Mouse (Mus musculus): ENCODE results near the gene Rcn3. TPM values are rescaled to one million over a fixed set of nuclear protein-coding genes. Genes with fewer than 3 reads are reported as not detected.

Gene Rcn3
- total RNA-seq, 1 experiment from 2014 or later = 38.2 TPM

DNA sequence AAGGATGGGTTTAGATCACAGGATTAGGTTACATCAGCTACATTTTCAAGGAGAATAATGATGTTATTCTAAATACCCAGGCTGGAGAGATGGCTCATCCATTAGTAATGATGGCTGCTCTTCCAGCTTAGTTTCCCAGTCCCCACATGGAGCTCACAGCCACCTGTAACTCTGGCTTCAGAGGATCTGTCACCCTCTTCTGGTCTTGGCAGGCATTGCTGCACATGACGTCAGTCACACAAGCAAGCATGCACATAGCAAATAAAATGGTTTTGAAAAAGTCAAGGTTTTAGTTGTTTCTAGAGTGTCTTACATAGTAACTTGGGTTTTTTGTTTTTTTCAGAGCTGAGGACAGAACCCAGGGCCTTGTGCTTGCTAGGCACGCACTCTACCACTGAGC is 19.8 kb downstream of the Rcn3 start:
- peak; percentile 72 for DNase-seq

DNA sequence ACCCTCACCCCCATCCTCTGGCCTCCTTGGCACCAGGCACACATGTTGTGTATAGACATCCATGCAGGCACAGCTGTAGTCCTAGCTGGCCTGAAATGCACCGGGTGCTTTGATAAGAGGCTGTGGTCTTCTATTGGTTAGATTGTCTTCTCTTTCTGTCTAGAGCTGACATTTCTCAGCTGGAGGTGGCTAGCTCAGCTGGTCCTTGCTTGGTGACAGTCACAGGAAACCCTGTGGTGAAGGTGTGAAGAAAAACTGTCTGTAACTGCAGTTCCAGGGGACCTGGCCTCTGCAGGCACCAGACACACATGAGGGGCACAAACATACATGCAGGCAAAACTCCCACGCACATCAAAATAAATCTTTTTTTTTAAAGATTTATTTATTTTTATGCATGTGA is 22.4 kb downstream of the Rcn3 start:
- no peak for DNase-seq

DNA sequence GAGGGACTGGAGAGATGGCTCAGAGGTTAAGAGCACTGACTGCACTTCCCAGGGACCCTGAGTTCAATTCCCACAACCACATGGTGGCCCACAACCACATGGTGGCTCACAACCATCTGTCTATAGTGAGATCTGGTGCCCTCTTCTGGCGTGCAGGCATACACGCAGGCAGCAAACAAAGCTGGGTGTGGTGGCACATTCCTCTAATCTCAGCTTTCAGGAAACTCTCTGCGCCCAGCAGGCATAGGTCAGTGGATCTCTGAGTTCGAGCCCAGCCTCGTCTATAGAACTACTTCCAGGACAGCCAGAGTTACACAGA is 24.1 kb downstream of the Rcn3 start:
- peak; percentile 77 for DNase-seq

DNA sequence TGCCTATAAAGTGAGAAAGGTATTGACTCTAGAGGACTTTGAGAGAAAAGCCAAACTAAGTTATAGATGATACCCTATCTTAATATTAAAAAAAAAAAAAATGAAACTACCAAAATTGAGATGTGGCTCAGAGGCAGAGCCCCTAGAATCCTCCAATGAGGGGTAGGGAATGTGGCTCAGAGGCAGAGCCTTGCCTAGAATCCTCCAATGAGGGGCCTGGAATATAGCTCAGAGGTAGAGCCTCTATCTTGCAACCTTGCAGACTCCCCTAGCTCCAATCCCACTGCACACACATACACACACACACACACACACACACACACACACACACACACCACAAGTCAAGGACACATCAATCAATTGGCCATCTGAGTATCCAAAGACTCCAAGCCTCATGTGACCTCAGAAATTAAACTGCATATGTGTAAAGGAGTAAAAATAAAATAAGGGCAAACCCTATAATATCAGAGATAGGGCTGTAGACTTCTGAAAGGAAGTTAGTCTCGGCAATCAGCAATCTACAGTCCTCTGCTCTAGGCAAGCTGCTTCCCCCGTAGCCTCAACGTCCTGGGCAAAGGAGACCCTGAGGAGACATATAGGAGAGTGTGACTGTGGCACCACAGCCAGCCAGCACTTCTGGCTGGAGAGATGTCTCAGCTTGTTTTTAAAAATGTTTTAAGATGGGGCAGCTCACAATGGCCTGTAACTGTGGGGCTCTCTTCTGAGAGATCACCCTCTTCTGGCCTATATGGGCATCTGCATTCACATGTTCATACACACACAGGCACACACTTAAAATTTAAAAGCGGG is 24.6 kb downstream of the Rcn3 start:
- no peak for DNase-seq

DNA sequence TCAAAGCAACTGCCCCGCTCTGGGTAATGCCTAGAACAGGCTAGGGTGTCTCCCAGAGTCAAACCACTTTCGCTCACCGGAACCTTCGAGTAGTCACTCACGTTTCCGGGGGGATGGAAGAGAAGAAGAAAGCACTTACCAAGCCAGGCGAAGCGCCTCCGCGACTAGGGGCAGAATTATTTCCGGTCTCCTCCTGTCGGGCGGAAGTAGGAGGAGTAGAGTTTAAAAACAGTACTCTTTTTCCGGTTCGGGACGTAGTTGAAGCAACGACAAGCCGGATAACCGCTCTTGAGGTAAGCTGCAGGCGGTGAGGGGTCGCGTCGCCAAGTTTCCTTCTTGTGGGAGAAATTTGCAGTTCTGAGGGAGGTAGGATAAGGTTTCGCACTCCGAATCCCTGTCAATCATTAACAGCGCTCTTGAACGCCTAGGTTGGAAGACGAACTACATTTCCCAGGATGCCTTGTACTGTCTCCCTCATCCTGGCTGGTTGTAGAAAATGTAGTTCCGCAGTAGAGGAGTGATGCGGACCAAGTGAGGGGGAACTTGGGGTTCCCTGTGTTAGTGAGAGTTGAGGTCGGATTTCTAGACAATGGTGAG is 29.7 kb downstream of the Rcn3 start, which contains the start of the genes Nosip and Prrg2:
TSS of gene Nosip (plus strand) at position 191 of the 597 bp plus-strand sequence.
TSS of gene Prrg2 (minus strand) at position 439 of the 597 bp plus-strand sequence.
- peak; percentile 96 for DNase-seq

DNA sequence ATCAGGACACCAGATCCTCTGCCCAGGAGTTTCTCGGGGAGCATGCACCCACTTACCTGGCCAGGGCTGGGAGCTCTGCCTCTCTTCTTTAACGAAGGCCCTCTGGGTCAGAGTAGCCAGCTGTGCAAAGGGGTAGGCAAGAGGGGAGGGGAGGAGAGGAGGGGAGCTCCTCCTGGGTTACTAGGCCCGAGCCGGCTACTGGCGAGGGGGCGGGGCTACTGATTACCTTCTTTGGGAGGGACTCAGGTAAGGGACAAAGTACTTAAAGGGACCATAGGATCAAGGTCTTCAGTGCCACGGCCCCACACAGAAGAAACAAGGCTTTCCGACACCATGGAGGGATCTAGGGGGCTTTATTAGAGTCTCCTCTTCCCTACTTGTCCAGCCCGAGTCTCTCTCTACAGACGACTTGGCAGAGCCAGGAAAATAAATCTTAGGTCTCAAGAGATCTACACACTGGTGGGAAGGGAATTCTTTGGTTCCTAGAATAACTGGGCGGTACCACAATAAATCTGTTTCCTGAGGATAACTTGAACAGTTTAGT is 30.4 kb downstream of the Rcn3 start:
- DNase-seq = peak; percentile 55

DNA sequence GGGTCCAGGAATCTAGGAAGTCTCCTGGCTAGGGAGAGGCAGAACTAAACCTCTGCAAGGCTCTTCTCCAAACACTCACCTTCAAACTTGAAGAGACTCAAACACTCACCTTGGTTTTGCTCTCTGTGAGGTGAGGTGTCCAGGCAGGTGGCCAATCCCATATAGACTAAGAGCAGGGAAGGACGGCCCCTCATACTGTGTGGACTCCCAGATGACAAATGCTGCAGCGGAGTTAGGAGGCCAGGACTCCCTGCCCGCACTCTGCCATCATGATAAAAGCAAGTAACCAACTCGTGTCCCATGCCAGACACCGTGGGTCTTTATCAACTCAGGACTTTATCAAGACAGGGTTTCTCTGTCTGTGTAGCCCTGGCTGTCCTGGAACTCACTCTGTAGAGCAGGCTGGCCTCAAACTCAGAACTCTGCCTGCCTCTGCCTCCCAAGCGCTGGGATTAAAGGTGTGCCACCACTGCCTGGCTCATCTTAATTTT is 31.3 kb downstream of the Rcn3 start:
- no peak for DNase-seq

DNA sequence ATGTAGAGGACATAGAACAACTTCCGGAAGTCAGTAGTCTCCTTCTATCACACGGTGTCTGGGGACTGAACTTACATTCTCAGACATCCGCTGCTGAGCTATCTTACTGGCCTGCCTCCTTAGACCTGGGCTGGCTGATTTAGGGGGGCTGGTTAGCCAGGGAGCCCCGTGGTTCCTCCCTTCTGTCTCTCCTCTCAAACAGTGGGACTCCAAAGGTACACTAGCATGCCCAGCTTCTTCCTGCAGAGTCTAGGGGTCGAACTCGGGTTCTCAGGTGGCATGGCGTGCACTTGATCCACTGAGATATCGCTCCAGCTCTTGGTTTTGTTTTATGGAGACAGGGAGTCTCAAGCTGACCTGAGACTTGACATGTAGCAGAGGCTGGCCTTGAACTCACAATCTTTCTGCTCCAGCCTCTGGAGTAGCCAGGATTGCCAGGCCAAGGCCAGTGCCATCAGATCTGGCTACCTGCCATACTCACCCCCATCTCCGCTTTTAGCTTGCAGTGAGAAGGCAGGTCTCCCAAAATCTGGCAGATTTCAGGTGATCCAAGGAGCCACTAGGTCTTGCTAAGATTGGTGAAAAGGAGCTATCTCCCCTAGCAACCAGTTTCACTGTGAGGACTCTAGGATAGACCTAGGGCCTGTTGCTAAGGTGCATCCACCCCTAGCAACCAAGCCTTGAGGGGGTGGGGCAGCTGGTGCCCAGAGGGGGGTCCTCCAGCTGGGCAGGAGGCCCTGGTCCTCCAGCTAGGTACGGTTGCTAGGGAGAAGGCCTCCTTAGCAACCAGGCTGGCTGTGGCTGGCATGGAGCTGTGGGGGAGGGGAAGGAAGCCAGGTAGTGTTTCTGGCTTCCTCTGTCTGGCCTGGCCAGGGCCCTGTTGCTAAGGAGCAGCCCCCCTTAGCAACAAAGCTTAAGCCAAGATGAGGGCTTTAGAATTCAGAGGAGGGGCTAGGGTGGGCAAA is 33.1 kb downstream of the Rcn3 start:
- peak; percentile 45 for DNase-seq

DNA sequence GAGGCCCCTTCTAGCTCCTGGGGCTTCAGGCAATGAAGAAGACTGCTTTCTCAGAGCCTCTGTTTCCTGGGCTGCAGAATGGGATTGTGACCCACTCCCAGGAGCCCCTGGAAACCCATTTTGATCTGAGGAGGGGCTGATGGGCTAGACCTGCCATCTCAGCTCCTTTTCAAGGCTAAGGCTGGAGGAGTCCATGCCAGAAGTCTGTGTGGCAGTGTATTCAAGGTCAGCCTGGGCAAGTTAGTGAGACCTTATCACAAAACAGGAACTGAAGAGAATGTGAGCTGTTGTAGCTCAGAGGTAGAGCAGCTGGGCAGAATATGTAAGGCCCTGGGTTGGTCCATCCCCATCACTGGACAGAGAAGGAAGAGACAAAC is 35.1 kb downstream of the Rcn3 start:
- no peak for DNase-seq

DNA sequence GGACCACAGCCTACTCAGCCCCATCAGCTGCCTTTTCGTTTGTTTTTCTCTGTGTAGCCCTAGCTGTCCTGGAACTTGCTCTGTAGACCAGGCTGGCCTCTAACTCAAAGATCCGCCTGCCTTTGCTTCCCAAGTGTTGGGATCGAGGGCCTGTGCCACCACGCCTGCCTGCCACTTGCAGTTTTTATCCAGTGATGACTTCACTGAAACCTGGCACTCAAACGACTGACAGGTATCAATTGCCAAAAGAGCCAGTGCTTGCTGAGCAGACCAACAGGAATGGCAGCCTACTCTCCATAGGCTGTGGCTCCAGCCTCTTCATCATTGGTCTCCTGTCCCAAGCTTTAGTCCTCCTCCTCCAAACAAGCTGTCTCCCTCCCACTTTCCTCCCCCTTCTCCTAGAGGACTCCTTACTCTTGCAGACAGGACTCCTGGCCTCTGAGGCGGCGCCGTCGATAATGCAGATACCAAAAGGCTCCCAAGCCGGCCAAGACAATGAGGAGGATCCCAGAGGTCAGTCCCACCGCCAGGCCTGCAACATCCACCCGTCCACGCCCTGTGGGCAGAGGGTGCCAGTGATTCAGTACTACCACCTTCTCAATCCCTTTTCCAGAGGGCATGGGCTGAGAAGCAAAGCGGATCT is 35.6 kb downstream of the Rcn3 start:
- DNase-seq = no peak

DNA sequence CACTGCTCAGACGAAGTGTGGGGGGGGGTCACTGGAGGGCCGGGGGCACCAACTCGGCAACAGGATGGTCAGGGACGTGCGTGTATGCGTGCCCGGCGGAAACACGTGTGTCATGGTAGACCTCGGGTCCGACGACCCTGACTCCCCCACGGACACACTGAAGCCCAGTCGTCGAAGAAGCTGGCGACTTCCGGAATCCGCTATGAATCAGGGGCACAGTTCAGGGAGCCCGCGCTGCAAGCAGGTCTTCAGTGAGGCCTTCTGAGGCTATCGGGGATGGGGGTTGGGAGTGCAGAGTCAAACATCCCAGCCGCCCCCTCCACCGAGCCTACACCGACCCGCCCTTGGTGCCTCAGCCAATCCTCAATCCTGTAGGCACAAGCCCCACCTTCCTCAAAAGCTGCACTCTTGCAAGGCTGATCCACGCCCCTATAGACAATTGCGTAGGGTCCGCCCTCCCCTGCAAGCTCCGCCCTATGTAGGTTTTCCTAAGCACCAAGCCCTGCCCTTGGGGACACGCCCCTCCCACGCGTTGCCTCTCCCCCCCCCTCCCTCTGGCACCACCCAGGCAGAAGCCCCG is 38.0 kb downstream of the Rcn3 start:
- DNase-seq = peak; percentile 97

DNA sequence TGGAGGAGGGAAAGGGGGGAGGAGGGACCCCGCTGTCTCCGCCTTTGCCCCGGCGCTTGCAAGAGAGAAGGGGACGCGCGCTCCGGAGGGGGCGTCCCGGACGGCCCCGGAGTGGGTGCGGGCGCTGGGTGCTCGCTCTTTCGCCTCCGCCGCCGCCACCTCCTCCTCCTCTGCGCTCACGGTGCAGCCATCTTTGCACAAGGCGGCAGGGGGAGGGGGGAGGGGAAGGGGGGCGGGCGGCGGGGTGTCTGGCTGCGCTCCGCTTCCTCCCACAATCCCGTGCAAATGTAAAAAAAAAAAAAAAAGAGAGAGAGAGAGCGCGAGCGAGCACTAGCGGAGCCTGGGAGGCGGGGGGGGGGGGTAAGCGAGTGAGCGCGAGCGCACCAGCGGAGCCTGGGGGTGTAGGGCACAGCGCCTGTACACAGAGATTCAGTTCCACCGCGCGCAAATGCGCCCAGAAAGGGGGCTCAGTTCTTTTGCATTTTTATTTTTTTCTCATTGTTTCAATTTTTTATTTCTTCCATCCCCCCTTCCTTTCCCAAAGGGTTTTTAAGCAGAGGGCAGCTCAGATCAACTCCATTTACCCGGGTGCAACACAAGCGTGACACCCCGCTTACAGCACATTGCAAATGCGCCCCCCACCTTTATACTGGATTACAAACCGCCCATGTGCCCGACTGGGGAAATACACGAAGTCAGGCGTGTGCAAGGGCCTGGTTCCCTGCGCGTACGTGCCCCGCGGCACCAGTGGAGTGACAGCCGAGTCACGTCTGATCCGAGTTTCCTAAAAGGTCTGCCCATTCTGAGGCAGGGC is 38.7 kb downstream of the Rcn3 start:
- peak; percentile 85 for DNase-seq

DNA sequence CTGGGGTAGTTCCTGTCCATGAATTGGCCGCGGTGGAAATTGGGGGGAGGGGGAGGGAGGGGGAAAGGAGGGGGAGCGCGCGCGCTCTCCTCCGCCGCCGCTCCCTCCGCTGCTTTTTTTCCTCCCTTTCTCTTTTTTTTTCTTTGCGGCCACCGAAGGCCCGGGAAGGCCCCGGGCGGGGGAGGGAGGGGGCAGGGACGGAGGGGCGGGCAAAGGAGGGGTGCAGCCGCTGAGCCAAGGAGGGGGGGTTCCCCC is 39.2 kb downstream of the Rcn3 start, which contains the start of gene Prr12:
TSS of gene Prr12 (minus strand) at position 20 of the 255 bp plus-strand sequence.
- DNase-seq = no peak

DNA sequence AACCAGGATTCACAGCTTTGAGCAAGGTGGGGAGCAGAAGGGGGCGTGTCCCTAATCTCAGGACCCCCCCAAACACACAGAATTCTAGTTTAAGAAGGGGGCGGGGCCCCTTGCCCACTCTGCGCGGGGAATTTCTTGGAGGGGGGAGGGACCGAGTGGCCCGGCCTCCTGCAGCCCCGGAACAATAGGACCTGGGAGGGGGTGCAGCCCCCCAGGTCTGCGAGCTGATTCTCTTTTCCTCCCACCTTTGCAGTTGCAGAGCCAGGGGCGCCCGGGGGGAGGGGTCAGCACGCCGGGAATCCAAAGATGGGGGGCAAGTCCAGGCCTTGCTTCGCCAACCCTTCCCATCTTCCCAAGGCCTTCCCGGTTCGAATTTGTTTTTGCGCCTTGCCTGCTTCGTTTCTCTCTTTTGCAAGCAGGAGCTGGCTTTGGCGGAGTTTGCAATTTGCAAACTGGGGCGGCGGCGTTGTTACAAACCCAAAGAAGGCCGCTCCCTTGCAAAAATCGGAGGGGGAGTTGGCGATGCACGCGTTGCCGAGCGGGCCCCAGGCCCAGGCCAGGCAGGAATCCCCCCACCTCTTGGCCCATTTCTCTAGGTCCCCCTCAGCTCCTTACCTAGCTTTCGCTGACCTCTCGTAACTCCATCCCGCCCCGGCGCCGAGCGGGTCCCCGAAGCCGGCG is 39.7 kb downstream of the Rcn3 start:
- DNase-seq = peak; percentile 60

DNA sequence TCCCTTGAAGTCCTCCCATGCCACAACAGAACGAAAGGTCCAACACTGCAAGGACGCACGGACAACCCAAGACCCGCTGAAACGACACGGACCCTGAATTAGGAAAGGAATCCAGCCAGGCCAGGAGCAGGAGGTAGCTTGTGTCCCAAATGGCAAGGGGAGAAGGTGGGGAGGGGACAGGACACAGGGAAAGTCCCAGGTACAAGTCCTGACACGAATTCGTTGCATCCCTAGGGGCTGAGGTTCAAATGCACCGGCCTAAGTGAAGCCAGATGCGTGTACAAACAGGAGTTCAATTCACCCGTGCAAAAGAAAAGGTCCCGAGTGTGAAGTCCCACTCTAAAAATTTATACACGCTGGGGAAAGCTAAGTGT is 40.4 kb downstream of the Rcn3 start:
- DNase-seq = no peak

DNA sequence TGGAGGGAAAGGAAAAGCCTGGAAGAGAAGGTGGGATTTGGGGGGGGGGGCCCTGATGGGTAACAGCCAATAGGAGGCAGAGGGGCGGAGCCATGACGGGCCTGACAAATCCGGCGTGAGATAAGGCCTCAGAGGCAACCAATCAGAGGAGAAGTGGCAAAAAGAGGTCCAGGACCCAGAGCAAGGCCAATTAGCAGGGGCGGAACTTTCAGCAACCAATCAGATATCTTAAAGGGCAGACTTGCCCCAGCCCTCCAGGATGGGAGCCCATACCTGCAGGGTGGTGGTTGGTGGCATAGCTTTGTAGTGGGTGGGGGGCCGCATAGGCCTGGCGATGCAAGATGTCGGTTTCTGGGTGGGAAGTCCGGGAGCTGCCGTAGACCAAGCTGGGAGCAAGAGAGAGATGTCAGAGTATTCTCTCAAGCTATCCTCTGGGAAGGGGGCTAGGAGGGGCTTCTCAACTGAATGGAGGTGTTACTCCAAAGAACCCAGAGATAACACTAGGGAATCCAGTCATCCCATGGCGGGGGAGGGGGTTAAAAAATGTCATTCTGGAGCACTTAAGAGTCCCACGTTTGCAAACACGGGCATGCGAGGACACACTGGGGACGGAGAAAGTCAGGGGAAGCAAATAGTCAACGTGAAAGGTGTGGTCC is 40.9 kb downstream of the Rcn3 start:
- DNase-seq = peak; percentile 91

DNA sequence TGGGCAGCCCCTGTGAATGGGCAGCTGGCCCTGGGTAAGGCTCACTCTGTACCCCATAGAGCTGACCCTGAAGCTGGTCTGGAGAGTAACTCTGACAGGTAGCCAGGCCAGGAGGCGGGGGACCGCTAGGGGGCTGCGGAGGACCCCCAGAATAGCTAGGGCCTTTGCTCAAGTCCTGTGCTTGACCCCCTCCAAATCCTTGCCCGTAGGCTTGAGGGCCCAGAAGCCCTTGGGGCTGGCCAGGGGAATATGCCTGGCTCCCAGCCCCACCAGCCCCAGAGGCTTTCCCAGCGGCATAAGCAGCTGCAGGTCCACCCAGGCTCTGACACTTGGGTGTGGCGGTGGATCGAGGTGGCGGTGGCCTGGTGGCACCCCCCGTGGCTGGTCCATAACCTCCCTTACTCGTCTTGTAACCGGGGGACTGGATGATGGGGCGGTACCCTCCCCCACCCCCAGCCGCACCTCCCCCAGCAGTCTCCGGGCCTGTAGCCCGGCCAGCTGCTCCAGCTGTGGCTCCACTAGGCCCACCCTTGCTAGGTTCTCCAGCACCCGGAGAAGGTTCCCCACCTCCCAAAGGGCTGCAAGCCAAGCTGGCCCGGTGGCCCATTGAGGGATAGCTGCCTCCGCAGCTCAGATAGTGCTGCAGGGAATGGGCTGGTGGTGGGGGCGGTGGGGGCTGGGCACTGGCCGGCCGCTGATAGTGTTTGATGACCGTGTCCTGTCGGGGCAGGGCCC is 42.9 kb downstream of the Rcn3 start:
- no peak for DNase-seq

DNA sequence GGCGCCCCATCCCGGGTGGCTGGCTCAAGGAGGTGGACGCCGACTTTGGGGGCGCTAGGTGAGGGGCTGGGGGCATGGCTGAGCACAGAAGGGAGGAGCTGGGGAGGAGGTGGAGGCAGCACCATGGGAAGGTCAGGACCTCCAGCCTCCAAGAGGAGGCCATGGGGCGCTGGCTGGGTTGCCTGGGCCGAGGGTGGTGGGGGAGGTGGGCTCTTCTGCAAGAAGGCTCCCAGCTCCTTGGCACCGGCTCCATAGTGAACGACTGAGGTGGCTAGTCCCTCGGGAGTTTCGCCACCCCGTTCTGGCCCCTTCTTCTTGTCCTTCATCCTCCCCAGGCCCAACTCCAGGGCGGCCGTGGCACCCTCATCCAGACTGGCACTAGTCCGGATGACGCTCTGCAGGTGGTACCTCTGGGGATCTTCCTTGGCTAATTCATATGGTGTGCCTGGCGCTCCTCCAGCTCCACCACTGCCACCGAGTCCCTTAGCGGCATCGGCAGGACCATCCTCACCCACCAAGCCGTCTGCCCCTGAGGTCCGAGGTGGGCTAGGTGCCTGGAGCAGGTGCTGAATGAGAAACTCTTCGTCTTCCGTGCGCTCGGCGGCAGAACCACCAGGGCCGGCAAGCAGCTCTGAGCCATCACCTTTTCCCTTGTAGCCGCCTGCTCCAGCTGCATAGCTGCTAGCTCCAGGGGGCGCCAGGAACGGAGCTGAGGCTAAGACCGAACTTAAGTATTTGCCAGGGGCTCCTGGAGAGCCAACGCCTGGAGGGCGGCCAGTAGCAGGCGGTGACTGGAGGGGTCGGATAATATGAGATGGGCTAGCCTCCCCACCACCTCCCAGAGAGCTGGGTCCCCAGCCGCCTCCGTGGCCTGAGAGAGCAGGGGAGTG is 43.8 kb downstream of the Rcn3 start:
- DNase-seq = no peak

Data from adrenal gland, postnatal 14 days (tissue).